Mouse (Mus musculus): ENCODE data around the gene Sobp. TPM values are rescaled to one million over a fixed set of nuclear protein-coding genes. Genes with fewer than 3 reads are reported as not detected.

Gene Sobp
- total RNA-seq, 2 experiments from 2014 or later = 6.5 TPM

- DNase-seq (ENCODE audit: low spot score in 2 of 2) = no peak
These were observed 219.1 kb downstream of the Sobp start for GRCm38 (mm10) chr10:42955205-42955604.

GRCm38 (mm10) chr10:42953601-42954000 is 220.7 kb downstream of the Sobp start:
- DNase-seq (ENCODE audit: low spot score in 2 of 2) = no peak

Other genes starting within 250 kb of the Sobp start
- gene 9030612E09Rik, start 174 bp upstream of the Sobp start, total RNA-seq (2021) = under 1 TPM; 0.67 to 0.85 TPM
- 10 to 100 TPM; 16.9 to 17.0 TPM for gene Pdss2, start 47.0 kb upstream of the Sobp start, total RNA-seq (2021)